Mouse (Mus musculus) liver, adult 2 months (tissue): Measurements from ENCODE around the gene Nlgn1. TPM values are rescaled to one million over a fixed set of nuclear protein-coding genes. Genes with fewer than 3 reads are reported as not detected.

Source experiments
- DNase-seq: peaks from one replicate; pipeline ENCODE4 v3.0.0-alpha.2; 2011; ENCODE audit warnings: low read depth, low spot score; ENCODE audit errors: extremely low read depth
- H3K27ac ChIP-seq: fragments of 200-500 bp; replicated peaks from 2 replicates; pipeline ENCODE4 v1.5.1; 2012; ENCODE audit warnings: low read depth, mild to moderate bottlenecking, control low read depth, inconsistent platforms, low read length; ENCODE audit not compliant: insufficient read depth
- H3K27me3 ChIP-seq: fragments of 200-500 bp; 2 replicates; pipeline ENCODE4 v1.6.1; 2012; ENCODE audit warnings: mild to moderate bottlenecking, moderate library complexity, low read length, inconsistent platforms; ENCODE audit not compliant: control insufficient read depth, insufficient read depth
- H3K36me3 ChIP-seq: fragments of 200-500 bp; 2 replicates; pipeline ENCODE4 v1.6.1; 2012; ENCODE audit warnings: low read length, inconsistent platforms; ENCODE audit not compliant: control insufficient read depth, insufficient read depth
- H3K4me1 ChIP-seq: fragments of 200-500 bp; 2 replicates; pipeline ENCODE4 v1.6.1; 2011; ENCODE audit warnings: low read length; ENCODE audit not compliant: control insufficient read depth, insufficient read depth
- H3K4me3 ChIP-seq: fragments of 200-500 bp; 2 replicates; pipeline ENCODE4 v1.5.1; 2011; ENCODE audit warnings: low read depth, mild to moderate bottlenecking, control low read depth, low read length, moderate library complexity; ENCODE audit not compliant: insufficient read depth
- H3K79me2 ChIP-seq: fragments of 200-500 bp; 2 replicates; pipeline ENCODE4 v1.6.1; 2012; ENCODE audit warnings: inconsistent platforms, mild to moderate bottlenecking, low read length, moderate library complexity; ENCODE audit not compliant: control insufficient read depth, insufficient read depth
- H3K9ac ChIP-seq: fragments of 200-500 bp; 2 replicates; pipeline ENCODE4 v1.6.1; 2012; ENCODE audit warnings: low read depth, mild to moderate bottlenecking, control low read depth, inconsistent platforms, low read length
- CTCF ChIP-seq: fragments of 200-500 bp; IDR thresholded peaks from 2 replicates; pipeline ENCODE4 v1.5.1; 2011; ENCODE audit warnings: low read depth, low read length, control low read depth
- POLR2A ChIP-seq: fragments of 200-500 bp; IDR thresholded peaks from 2 replicates; pipeline ENCODE4 v1.6.1; 2011; ENCODE audit warnings: low read length, control low read depth; ENCODE audit not compliant: insufficient read depth; ENCODE audit errors: extremely low read depth
- WGBS: fragments of 180-500 bp; shearing (Covaris S2); methylation state at CpG from one replicate; pipeline ENCODE4 v1.1.7; 2018; 5-methylcytosine and 5-hydroxymethylcytosine counted together
- polyA plus RNA-seq: library from polyadenylated mRNA; depleted of rRNA; stranded (reverse); fragments of >200 nt; gene quantifications from 2 replicates; pipeline ENCODE4 v1.2.3, GENCODE M21; 2012
- total RNA-seq: library from RNA; depleted of rRNA; stranded (reverse); fragments of >200 nt; gene quantifications from 2 replicates; pipeline ENCODE4 v1.2.3, GENCODE M21; 2014

The Nlgn1 gene
- total and polyA plus RNA-seq, 2 experiments: not detected

DNA sequence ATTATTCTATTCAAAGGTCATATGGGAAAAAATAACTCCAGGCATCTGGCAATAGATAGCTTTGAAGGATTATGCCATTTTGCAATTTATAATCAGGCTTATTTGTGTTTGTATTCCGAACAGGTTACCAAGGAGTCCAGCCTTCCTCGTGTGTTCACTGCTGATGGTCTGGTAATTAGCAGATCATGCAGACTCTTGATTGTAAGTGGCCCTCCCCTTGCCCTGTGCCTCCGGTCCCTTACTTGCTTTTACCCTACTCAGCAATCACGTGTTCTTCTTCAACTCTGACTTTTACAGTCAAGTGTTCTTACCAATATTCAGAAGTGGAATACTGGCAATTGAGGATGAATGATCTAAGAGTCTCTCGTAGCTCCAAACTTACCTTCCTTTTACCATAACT is 309.0 kb downstream of the Nlgn1 start:
- DNase-seq: no peak
- Histone ChIP-seq H3K36me3 (no peaks in the 10 kb centered on the region), H3K27ac (no peak overlapping the region), H3K79me2 (no peaks in the 10 kb centered on the region), H3K9ac (no peak overlapping the region), H3K27me3 (no peaks in the 10 kb centered on the region), H3K4me1 (no peaks in the 10 kb centered on the region), H3K4me3 (no peak overlapping the region)
- 73% methylated on average over 5 of the region's 5 CpGs for WGBS
- no peak for TF ChIP-seq POLR2A
- no peak for TF ChIP-seq CTCF

GRCm38 (mm10) chr3:26021632-26022184 is 310.6 kb downstream of the Nlgn1 start:
- H3K4me1 ChIP-seq: no peaks in the 10 kb centered on the region
- 74% methylated on average over 6 of the region's 6 CpGs for WGBS
- no peak for TF ChIP-seq POLR2A
- TF ChIP-seq CTCF: no peak
- no peak overlapping the region for H3K9ac ChIP-seq
- no peak overlapping the region for H3K4me3 ChIP-seq
- no peaks in the 10 kb centered on the region for H3K79me2 ChIP-seq
- H3K27ac ChIP-seq: no peak overlapping the region
- no peak for DNase-seq
- H3K36me3 ChIP-seq: no peaks in the 10 kb centered on the region
- H3K27me3 ChIP-seq: no peaks in the 10 kb centered on the region

GRCm38 (mm10) chr3:26011310-26012078 is 320.8 kb downstream of the Nlgn1 start:
- Histone ChIP-seq H3K4me1 (no peaks in the 10 kb centered on the region), H3K27me3 (no peaks in the 10 kb centered on the region), H3K9ac (no peak overlapping the region), H3K36me3 (no peaks in the 10 kb centered on the region), H3K79me2 (no peaks in the 10 kb centered on the region), H3K27ac (no peak overlapping the region), H3K4me3 (no peak overlapping the region)
- TF ChIP-seq CTCF (no peak), POLR2A (no peak)
- DNase-seq: no peak
- WGBS: 76% methylated on average over 4 of the region's 4 CpGs

- no peak overlapping the region for H3K27ac ChIP-seq
- no peak for DNase-seq
Observed at GRCm38 (mm10) chr3:26002863-26003608, 329.2 kb downstream of the Nlgn1 start.

GRCm38 (mm10) chr3:26002367-26002766 is 329.9 kb downstream of the Nlgn1 start:
- WGBS: 20% methylated on average over 2 of the region's 2 CpGs
- H3K27ac ChIP-seq: no peak overlapping the region
- DNase-seq: no peak

More at GRCm38 (mm10) chr3:26002863-26003608, 329.2 kb downstream of the Nlgn1 start:
- H3K27me3 ChIP-seq: no peaks in the 10 kb centered on the region
- TF ChIP-seq CTCF (no peak), POLR2A (no peak)
- no peak overlapping the region for H3K4me3 ChIP-seq
- H3K36me3 ChIP-seq: no peaks in the 10 kb centered on the region
- WGBS: 65% methylated on average over 7 of the region's 7 CpGs
- H3K79me2 ChIP-seq: no peaks in the 10 kb centered on the region
- no peaks in the 10 kb centered on the region for H3K4me1 ChIP-seq
- H3K9ac ChIP-seq: no peak overlapping the region

More at GRCm38 (mm10) chr3:26002367-26002766, 329.9 kb downstream of the Nlgn1 start:
- H3K4me3 ChIP-seq: no peak overlapping the region
- H3K36me3 ChIP-seq: no peaks in the 10 kb centered on the region
- no peak overlapping the region for H3K9ac ChIP-seq
- H3K79me2 ChIP-seq: no peaks in the 10 kb centered on the region
- H3K4me1 ChIP-seq: no peaks in the 10 kb centered on the region
- TF ChIP-seq POLR2A (no peak), CTCF (no peak)
- no peaks in the 10 kb centered on the region for H3K27me3 ChIP-seq
